Mouse (Mus musculus) bone marrow, adult 2 months (tissue): ENCODE results near the gene Ntn1.

Experiments used
- CTCF ChIP-seq: fragments of 200-500 bp; IDR thresholded peaks from 2 replicates; pipeline ENCODE4 v1.5.1; 2011; ENCODE audit warnings: low read length, control low read depth; ENCODE audit not compliant: control insufficient read depth, insufficient read depth
- POLR2A ChIP-seq: fragments of 200-500 bp; IDR thresholded peaks from 2 replicates; pipeline ENCODE4 v1.6.1; 2011; ENCODE audit warnings: low read depth, mild to moderate bottlenecking, control low read depth, low read length, borderline replicate concordance; ENCODE audit not compliant: control insufficient read depth

DNA sequence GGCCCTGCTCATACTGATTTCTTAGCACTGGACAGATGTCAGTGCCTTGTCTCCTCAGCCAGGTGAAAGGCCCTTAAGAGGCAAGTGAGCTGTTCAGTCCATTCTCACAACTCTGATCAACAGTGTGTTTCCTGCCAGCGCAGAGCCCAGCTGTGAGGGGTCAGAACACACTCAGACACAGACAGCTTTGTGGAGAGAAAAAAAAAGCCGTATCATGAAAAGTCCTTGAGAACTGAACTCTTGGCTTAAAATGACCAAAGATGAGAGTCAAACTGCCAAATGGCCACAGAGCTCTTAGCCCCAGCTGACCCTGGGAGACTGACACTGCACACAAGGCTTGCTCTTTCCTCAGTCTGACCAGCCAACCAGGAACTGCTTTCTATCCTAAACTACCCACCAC is 192.6 kb downstream of the Ntn1 start:
- TF ChIP-seq POLR2A, result no peak
- no peak for TF ChIP-seq CTCF
